Mouse (Mus musculus) hindbrain, embryonic 16.5 days (tissue): ENCODE measurements around the gene Ankef1. TPM values are rescaled to one million over a fixed set of nuclear protein-coding genes. Genes with fewer than 3 reads are reported as not detected.

Source experiments
- ATAC-seq: fragments of 200-750 bp; cut with Nextera tagmentation; 2 replicates; pipeline ENCODE4 v1.8.0; 2017; ENCODE audit warnings: moderate TSS enrichment, moderate library complexity
- H3K27ac ChIP-seq: fragments of 300-500 bp; sonication (generic); 2 replicates; pipeline ENCODE4 v1.5.1; 2014; ENCODE audit warnings: low read depth, mild to moderate bottlenecking, control low read depth, low read length, moderate library complexity
- H3K27me3 ChIP-seq: fragments of 300-500 bp; sonication (generic); replicated peaks from 2 replicates; pipeline ENCODE4 v1.6.1; 2014; ENCODE audit warnings: low read length; ENCODE audit not compliant: control insufficient read depth, insufficient read depth
- H3K36me3 ChIP-seq: fragments of 300-500 bp; sonication (generic); 2 replicates; pipeline ENCODE4 v1.6.1; 2014; ENCODE audit warnings: mild to moderate bottlenecking, low read length, moderate library complexity, mixed read lengths; ENCODE audit not compliant: control insufficient read depth, insufficient read depth
- H3K4me1 ChIP-seq: fragments of 300-500 bp; sonication (generic); 2 replicates; pipeline ENCODE4 v1.6.1; 2014; ENCODE audit warnings: low read depth, low read length; ENCODE audit not compliant: control insufficient read depth, insufficient read depth
- H3K4me2 ChIP-seq: fragments of 300-500 bp; sonication (generic); 2 replicates; pipeline ENCODE4 v1.6.1; 2014; ENCODE audit warnings: mild to moderate bottlenecking, low read length, control low read depth, moderate library complexity
- H3K4me3 ChIP-seq: fragments of 300-500 bp; sonication (generic); 2 replicates; pipeline ENCODE4 v1.5.1; 2014; ENCODE audit warnings: mild to moderate bottlenecking, low read length, control low read depth, moderate library complexity
- H3K9ac ChIP-seq: fragments of 300-500 bp; sonication (generic); 2 replicates; pipeline ENCODE4 v1.6.1; 2014; ENCODE audit warnings: low read depth, mild to moderate bottlenecking, control low read depth, low read length, moderate library complexity
- H3K9me3 ChIP-seq: fragments of 300-500 bp; sonication (generic); 2 replicates; pipeline ENCODE4 v1.6.1; 2014; ENCODE audit warnings: mild to moderate bottlenecking, low read length, moderate library complexity; ENCODE audit not compliant: control insufficient read depth
- WGBS: fragments of 180-500 bp; shearing (Covaris S2); extraction: QIAGEN DNeasy Blood & Tissue Kit; methylation state at CpG from one replicate; pipeline ENCODE4 v1.1.7; 2014; 5-methylcytosine and 5-hydroxymethylcytosine counted together
- polyA plus RNA-seq: library from polyadenylated mRNA; unstranded; fragments of >200 nt; fragmentation: Nextera tagmentation; extraction: Ambion mirVana; gene quantifications from 2 replicates; pipeline ENCODE4 v1.2.1, GENCODE M21; 2015

Ankef1 gene
- polyA plus RNA-seq, 1 experiment from 2014 or later = 1.0 TPM

GRCm38 (mm10) chr2:136486986-136487385 lies 14.7 kb upstream of the Ankef1 start:
- Histone ChIP-seq H3K4me2 (no peak overlapping the region), H3K36me3 (no peaks in the 10 kb centered on the region), H3K4me3 (no peak overlapping the region), H3K9me3 (no peaks in the 10 kb centered on the region), H3K27ac (no peak overlapping the region), H3K9ac (no peak overlapping the region), H3K4me1 (peaks cover 4% of the 10 kb centered on the region), H3K27me3 (no peaks in the 10 kb centered on the region)
- WGBS = 67% methylated on average over 5 of the region's 5 CpGs
- no peak for ATAC-seq

DNA sequence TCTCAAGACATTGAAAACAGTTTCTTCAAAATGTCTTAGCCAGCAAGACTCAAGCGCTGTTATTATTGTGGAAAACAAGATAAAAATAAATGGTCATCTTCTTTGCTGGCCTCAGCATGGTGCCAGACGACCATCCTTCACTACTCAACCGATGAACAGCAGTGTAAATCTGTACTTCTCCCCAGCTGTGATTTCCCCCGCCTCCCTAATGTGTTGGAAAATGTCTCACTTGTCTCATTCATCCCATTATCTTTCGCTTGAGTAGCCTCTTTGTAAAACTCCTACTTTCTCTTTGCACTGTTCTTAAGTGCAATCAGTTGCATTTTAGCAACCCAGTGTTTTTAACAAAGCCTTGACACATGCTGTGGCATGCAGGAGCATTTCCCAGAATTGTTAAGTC lies 9.4 kb downstream of the Ankef1 start:
- ATAC-seq = no peak
- Histone ChIP-seq H3K27ac (no peak overlapping the region), H3K9me3 (no peaks in the 10 kb centered on the region), H3K27me3 (no peaks in the 10 kb centered on the region), H3K4me2 (no peak overlapping the region), H3K4me3 (no peak overlapping the region), H3K9ac (no peak overlapping the region), H3K4me1 (no peaks in the 10 kb centered on the region), H3K36me3 (no peaks in the 10 kb centered on the region)
- 10% methylated on average over 5 of the region's 5 CpGs for WGBS

DNA sequence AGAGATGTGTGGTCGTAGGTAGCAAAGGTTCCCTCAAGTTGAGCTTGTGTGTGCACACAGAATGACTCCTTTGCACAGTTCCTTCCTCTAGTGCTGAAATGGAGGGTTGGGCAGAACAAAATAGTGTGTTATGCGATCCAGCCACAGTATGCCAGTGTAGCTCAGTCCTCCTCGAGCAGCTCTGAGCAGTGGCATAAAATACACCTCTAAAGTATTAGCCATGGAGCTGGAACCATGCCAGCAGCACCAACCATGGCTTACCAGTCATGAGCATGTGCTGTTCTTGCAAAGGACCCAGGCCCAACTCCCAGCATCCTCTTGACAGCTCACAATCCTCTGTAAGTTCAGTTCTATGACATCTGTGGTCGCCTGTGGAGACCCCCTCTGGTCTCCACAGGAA lies 10.0 kb downstream of the Ankef1 start:
- 53% methylated on average over 4 of the region's 4 CpGs for whole genome bisulfite sequencing
- no peak overlapping the region for H3K9ac ChIP-seq
- H3K4me2 ChIP-seq = no peak overlapping the region
- H3K9me3 ChIP-seq = no peaks in the 10 kb centered on the region
- H3K27ac ChIP-seq = no peak overlapping the region
- H3K4me1 ChIP-seq = no peaks in the 10 kb centered on the region
- H3K36me3 ChIP-seq = no peaks in the 10 kb centered on the region
- ATAC-seq = no peak
- H3K27me3 ChIP-seq = no peaks in the 10 kb centered on the region
- no peak overlapping the region for H3K4me3 ChIP-seq

GRCm38 (mm10) chr2:136512802-136513201 lies 11.1 kb downstream of the Ankef1 start:
- Histone ChIP-seq H3K9ac (no peak overlapping the region), H3K4me1 (no peaks in the 10 kb centered on the region), H3K4me2 (no peak overlapping the region), H3K36me3 (no peaks in the 10 kb centered on the region), H3K27me3 (no peaks in the 10 kb centered on the region), H3K27ac (no peak overlapping the region), H3K4me3 (no peak overlapping the region), H3K9me3 (no peaks in the 10 kb centered on the region)
- ATAC-seq = no peak
- 90% methylated on average over 5 of the region's 5 CpGs for WGBS

- 71% methylated on average over 3 of the region's 3 CpGs for WGBS
- no peaks in the 10 kb centered on the region for H3K27me3 ChIP-seq
- H3K9ac ChIP-seq = no peak overlapping the region
- no peak for ATAC-seq
- H3K36me3 ChIP-seq = no peaks in the 10 kb centered on the region
- no peaks in the 10 kb centered on the region for H3K9me3 ChIP-seq
- H3K4me3 ChIP-seq = no peak overlapping the region
- H3K4me2 ChIP-seq = no peak overlapping the region
- H3K27ac ChIP-seq = no peak overlapping the region
- no peaks in the 10 kb centered on the region for H3K4me1 ChIP-seq
These were observed 12.1 kb downstream of the Ankef1 start for GRCm38 (mm10) chr2:136513806-136514205.

DNA sequence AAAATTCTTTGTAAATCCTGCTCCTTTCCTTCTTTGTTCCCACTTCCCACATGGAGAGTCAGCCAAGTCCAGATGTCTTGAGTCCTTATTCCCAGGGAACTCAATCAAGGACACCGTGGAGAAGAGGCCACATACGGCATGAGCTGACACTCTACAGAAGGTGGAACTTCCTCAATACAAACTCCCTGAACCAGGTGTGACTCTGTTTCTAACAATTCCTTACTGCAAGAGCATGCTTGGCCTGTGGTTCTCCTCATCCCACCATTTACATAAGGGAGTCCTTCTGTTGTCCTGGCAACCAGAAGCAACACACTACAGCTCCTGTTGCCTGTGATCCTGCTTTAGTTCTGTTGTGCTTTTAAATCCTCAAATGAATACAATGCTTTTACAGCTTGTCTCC lies 13.8 kb downstream of the Ankef1 start:
- Histone ChIP-seq H3K36me3 (no peaks in the 10 kb centered on the region), H3K4me1 (no peaks in the 10 kb centered on the region), H3K9me3 (no peaks in the 10 kb centered on the region), H3K9ac (no peak overlapping the region), H3K4me3 (no peak overlapping the region), H3K4me2 (no peak overlapping the region), H3K27me3 (no peaks in the 10 kb centered on the region), H3K27ac (no peak overlapping the region)
- no peak for ATAC-seq
- 61% methylated on average over 2 of the region's 2 CpGs for WGBS

DNA sequence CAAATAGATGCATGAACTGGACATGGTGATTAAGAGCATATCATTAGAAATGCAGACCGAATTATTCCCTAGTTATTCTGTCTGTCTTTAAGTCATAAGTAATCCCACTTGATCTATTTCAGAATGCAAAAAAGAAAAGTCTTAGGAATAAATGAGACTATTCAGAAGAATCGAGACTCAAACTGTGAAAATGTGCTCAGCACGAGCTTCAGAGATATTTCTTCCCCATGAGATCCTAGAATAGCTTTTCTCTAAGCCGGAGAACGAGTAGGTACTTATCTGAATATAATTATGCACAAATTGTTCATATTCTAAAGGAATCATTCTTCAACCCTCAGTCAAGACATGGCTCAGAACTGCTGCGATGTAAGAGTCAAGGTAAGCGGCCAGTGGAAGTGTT lies 27.2 kb downstream of the Ankef1 start:
- 84% methylated on average over 7 of the region's 7 CpGs for WGBS
- no peaks in the 10 kb centered on the region for H3K9me3 ChIP-seq
- H3K9ac ChIP-seq = no peak overlapping the region
- H3K36me3 ChIP-seq = no peaks in the 10 kb centered on the region
- no peak overlapping the region for H3K4me3 ChIP-seq
- H3K27ac ChIP-seq = no peak overlapping the region
- ATAC-seq = no peak
- H3K4me1 ChIP-seq = no peaks in the 10 kb centered on the region; the same call in 1 of the 2 replicates
- H3K27me3 ChIP-seq = no peaks in the 10 kb centered on the region
- H3K4me2 ChIP-seq = no peak overlapping the region

DNA sequence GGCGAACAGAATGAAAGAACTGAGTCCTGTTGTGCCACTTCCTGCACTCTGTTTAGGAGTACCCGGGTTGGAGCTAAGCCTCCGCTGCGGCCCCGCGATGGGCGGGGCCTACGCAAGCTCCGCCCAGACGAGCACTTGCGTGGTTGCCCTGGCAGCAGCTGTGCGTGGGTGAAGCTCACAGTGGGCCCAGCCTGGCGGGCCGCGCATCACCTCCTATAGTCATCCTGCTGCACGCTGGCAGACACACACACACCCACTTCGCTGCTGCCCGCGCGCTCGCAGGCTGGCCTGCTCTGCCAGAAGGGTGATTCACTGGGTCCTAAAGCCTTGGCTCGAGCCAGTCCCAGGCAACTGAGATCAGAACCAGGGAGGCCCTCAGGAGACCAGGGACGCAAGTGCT lies 30.3 kb downstream of the Ankef1 start:
- ATAC-seq = peak; percentile 100
- WGBS = under 1% methylated on average over 23 of the region's 23 CpGs

DNA sequence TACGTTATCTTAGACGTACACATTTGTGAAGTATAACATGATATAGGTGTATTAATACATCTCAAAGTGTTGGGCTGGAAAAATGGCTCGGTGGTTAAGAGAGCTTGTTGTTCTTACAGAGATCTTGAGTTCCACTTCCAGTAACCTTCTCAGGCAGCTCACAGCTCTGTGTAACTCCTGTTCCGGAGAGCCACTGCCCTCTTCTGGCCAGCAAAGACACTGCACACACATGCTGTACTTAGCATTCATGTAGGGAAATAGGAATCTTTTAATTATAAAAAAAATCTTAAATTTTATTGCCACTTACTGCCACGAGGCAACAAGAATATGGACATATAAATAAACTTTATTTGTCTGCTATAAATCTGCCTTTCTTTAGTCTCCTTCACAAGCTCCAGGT lies 56.3 kb downstream of the Ankef1 start:
- Histone ChIP-seq H3K4me2 (no peak overlapping the region), H3K36me3 (no peaks in the 10 kb centered on the region), H3K9me3 (no peaks in the 10 kb centered on the region), H3K27me3 (no peaks in the 10 kb centered on the region), H3K4me3 (no peak overlapping the region), H3K4me1 (no peaks in the 10 kb centered on the region), H3K27ac (no peak overlapping the region), H3K9ac (no peak overlapping the region)
- no peak for ATAC-seq
- 71% methylated on average over 5 of the region's 5 CpGs for WGBS

More for the DNA sequence above, 30.3 kb downstream of the Ankef1 start:
- Histone ChIP-seq H3K4me2 (peak overlapping the region; percentile 77), H3K27me3 (no peaks in the 10 kb centered on the region), H3K36me3 (no peaks in the 10 kb centered on the region), H3K4me1 (no peaks in the 10 kb centered on the region; the same call in 1 of the 2 replicates), H3K4me3 (peak overlapping the region; percentile 61), H3K9ac (peak overlapping the region; percentile 80), H3K27ac (peak overlapping the region; percentile 83), H3K9me3 (no peaks in the 10 kb centered on the region)

DNA sequence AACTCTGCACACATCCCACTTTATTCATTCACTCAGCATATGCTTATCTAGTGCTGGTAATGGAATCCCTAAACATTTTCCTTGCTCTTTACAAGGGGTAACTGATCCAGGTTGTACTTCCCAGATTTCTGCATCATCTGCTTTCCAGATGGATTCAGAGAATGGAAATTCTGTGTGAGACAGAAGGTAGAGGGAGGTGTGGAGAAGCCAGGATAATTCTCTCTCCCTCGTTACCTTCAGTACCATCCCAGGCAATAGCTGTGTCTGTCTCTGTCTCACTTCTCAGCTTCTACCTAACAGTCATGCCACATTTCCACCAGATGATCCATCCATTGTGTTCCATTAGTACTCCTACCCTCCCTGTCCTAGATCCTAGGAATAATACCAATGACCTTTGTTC lies 60.6 kb downstream of the Ankef1 start:
- Histone ChIP-seq H3K4me1 (no peaks in the 10 kb centered on the region), H3K27ac (no peak overlapping the region), H3K36me3 (no peaks in the 10 kb centered on the region), H3K9ac (no peak overlapping the region), H3K4me3 (no peak overlapping the region), H3K4me2 (no peak overlapping the region), H3K27me3 (no peaks in the 10 kb centered on the region), H3K9me3 (no peaks in the 10 kb centered on the region)
- 90% methylated on average over 1 of the region's 1 CpGs for WGBS
- no peak for ATAC-seq
